In the genomic region with DNA sequence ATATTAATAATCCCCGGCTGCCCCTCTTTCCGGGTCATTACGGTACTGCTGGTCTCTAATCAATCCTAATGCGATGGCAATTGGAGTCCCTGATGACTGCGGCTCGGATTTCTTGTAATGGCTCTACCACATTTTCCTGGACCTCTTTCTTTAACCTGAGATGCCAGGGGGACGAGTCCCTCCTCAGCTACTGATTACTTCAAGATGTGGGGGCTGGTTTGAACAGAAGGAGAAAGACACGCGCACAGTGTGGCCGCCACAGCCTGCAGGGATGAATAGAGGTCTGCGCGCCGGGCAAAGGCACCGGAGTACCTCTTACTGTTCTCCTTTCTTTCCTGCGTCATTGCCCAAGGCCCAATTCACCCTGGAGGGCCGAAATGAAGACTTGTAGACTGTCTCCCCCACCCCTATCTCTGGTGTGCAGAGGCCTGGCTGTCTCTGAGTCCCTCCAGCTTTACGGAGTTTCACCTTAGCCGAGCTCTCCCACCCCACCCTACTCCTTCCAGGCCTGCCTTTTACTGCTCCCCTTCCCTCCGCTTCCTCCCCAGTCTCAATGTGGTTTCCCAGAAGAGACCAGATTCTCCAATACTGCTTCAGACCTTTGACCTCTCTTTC, we compare ENCODE assay signal across 10 mouse cellular contexts. TPM values are rescaled to one million over a fixed set of nuclear protein-coding genes. Genes with fewer than 3 reads are reported as not detected.
DNase-seq lines count a peak whose midpoint lies in the region; ATAC-seq lines count a peak whose summit lies in the region.
"Had no signal": no experiment of that assay in that cellular context is flagged by ENCODE, and none has a peak within 500 bp of the region (broad histone marks: within the 10 kb centered on the region; RNA-seq: fewer than 3 reads in every experiment).

No protein-coding gene starts in this region.

- H3K9ac ChIP-seq in kidney, embryonic 15.5 days: no peak overlapping the region
- no peak overlapping the region for H3K9ac ChIP-seq in neural tube, embryonic 15.5 days (replicated peaks)
- no peak overlapping the region for H3K9ac ChIP-seq in liver, embryonic 11.5 days (ENCODE audit: low read depth, low read length)

- H3K4me3 ChIP-seq in kidney, embryonic 15.5 days (replicated peaks): peak overlapping the region; percentile 61
- H3K4me3 ChIP-seq in neural tube, embryonic 15.5 days (replicated peaks): no peak overlapping the region
- no peak overlapping the region for H3K4me3 ChIP-seq in liver, embryonic 11.5 days (ENCODE audit: low read depth, low read length)

- intact Hi-C loops in left cerebral cortex, postnatal 36 days (cut with DNase I): no loop called here

- H3K4me1 ChIP-seq in kidney, embryonic 15.5 days: peaks cover 30% of the 10 kb centered on the region
- peaks cover 12% of the 10 kb centered on the region for H3K4me1 ChIP-seq in neural tube, embryonic 15.5 days
- H3K4me1 ChIP-seq in liver, embryonic 11.5 days (replicated peaks; ENCODE audit: control insufficient read depth, insufficient read depth, low read length): peaks cover 2% of the 10 kb centered on the region; the same call in 1 of the 2 replicates

- no peaks in the 10 kb centered on the region for H3K9me3 ChIP-seq in kidney, embryonic 15.5 days (replicated peaks)
- H3K9me3 ChIP-seq in neural tube, embryonic 15.5 days (replicated peaks): no peaks in the 10 kb centered on the region
- H3K9me3 ChIP-seq in liver, embryonic 11.5 days (ENCODE audit: control insufficient read depth, low read length): no peaks in the 10 kb centered on the region

- 7% methylated on average over 19 of the region's 19 CpGs for WGBS in kidney, embryonic 15.5 days
- WGBS in neural tube, embryonic 15.5 days: 2% methylated on average over 19 of the region's 19 CpGs
- WGBS in liver, embryonic 11.5 days: under 1% methylated on average over 19 of the region's 19 CpGs

- peaks cover 100% of the 10 kb centered on the region for H3K27me3 ChIP-seq in kidney, embryonic 15.5 days
- peaks cover 97% of the 10 kb centered on the region for H3K27me3 ChIP-seq in neural tube, embryonic 15.5 days (replicated peaks)
- peaks cover 89% of the 10 kb centered on the region for H3K27me3 ChIP-seq in liver, embryonic 11.5 days (replicated peaks; ENCODE audit: control insufficient read depth, insufficient read depth, low read length)

- no peak overlapping the region for H3K27ac ChIP-seq in kidney, embryonic 15.5 days
- H3K27ac ChIP-seq in neural tube, embryonic 15.5 days (replicated peaks): no peak overlapping the region
- no peak overlapping the region for H3K27ac ChIP-seq in liver, embryonic 11.5 days (ENCODE audit: low read depth, low read length)

- H3K36me3 ChIP-seq in kidney, embryonic 15.5 days: no peaks in the 10 kb centered on the region
- H3K36me3 ChIP-seq in neural tube, embryonic 15.5 days: no peaks in the 10 kb centered on the region
- no peaks in the 10 kb centered on the region for H3K36me3 ChIP-seq in liver, embryonic 11.5 days (ENCODE audit: control insufficient read depth, insufficient read depth, low read length)

- DNase-seq in cerebellum, postnatal 10 days: peak; percentile 16 to 27
- DNase-seq in cerebellum, adult 11 months: no peak
- DNase-seq in kidney, adult 18-20 months: no peak
- peak; percentile 88 for DNase-seq in forelimb bud, embryonic 11.5 days (ENCODE audit: low read depth, low spot score)
- no peak for DNase-seq in liver, embryonic 11.5 days (ENCODE audit: low spot score)
- no peak for DNase-seq in left cerebral cortex, postnatal 36 days (ENCODE audit: low spot score in 2 of 2)

- peak overlapping the region; percentile 95; the same call in 1 of the 2 replicates for H3K4me2 ChIP-seq in kidney, embryonic 15.5 days
- peak overlapping the region; percentile 1; the same call in 1 of the 2 replicates for H3K4me2 ChIP-seq in neural tube, embryonic 15.5 days
- H3K4me2 ChIP-seq in liver, embryonic 11.5 days: no peak overlapping the region

- ATAC-seq in kidney, embryonic 15.5 days (replicated peaks; ENCODE audit: low FRiP score): no peak
- ATAC-seq in neural tube, embryonic 15.5 days (ENCODE audit: low FRiP score): no peak
- ATAC-seq in liver, embryonic 11.5 days (replicated peaks; ENCODE audit: low FRiP score): no peak

RNA-seq across cellular contexts. Expression of gene Six1, which starts 1.5 kb away (rescaled TPM):
- polyA plus RNA-seq in kidney, embryonic 15.5 days (2015; fragmentation: Nextera tagmentation; extraction: Ambion mirVana): 1.9 and 2.3 TPM in 2 replicates
- polyA plus RNA-seq in neural tube, embryonic 15.5 days (2015; fragmentation: Nextera tagmentation; extraction: Ambion mirVana): 2.8 and 6.8 TPM in 2 replicates
- 2.0 and 2.2 TPM in 2 replicates for polyA plus RNA-seq in liver, embryonic 11.5 days (2014; fragmentation: Nextera tagmentation; extraction: Ambion mirVana)
- total RNA-seq in left cerebral cortex, postnatal 36 days (2021): under 1 TPM; 0.35 to 0.86 TPM
- polyA plus RNA-seq: large intestine, adult 2 months; spleen, adult 2 months had no signal

Comparison
In these comparisons a context has a peak if more than half of its experiments do, and no peak if none do; other contexts are left out.
1. DNase-seq: peak in cerebellum, postnatal 10 days (2 of 2) and forelimb bud, embryonic 11.5 days (single experiment); none in cerebellum, adult 11 months (single experiment), kidney, adult 18-20 months (single experiment), liver, embryonic 11.5 days (single experiment) and left cerebral cortex, postnatal 36 days (0 of 2).